Mouse (Mus musculus) heart, embryonic 13.5 days (tissue): Measurements from ENCODE around the gene Gramd1a. TPM values are rescaled to one million over a fixed set of nuclear protein-coding genes. Genes with fewer than 3 reads are reported as not detected.

Experiments
- ATAC-seq: fragments of 200-750 bp; cut with Nextera tagmentation; 2 replicates; pipeline ENCODE4 v1.8.0; 2017; ENCODE audit warnings: moderate TSS enrichment; ENCODE audit not compliant: insufficient number of reproducible peaks, low FRiP score, low TSS enrichment; ENCODE audit errors: extremely low read depth
- H3K27ac ChIP-seq: fragments of 300-500 bp; sonication (generic); replicated peaks from 2 replicates; pipeline ENCODE4 v1.5.1; 2015; ENCODE audit warnings: moderate library complexity, mild to moderate bottlenecking, inconsistent platforms
- H3K27me3 ChIP-seq: fragments of 300-500 bp; sonication (generic); replicated peaks from 2 replicates; pipeline ENCODE4 v1.6.1; 2015; ENCODE audit warnings: mild to moderate bottlenecking, inconsistent platforms
- H3K36me3 ChIP-seq: fragments of 300-500 bp; sonication (generic); 2 replicates; pipeline ENCODE4 v1.6.1; 2015; ENCODE audit warnings: mild to moderate bottlenecking, inconsistent platforms
- H3K4me1 ChIP-seq: fragments of 300-500 bp; sonication (generic); 2 replicates; pipeline ENCODE4 v1.6.1; 2015; ENCODE audit warnings: inconsistent platforms
- H3K4me2 ChIP-seq: fragments of 300-500 bp; sonication (generic); 2 replicates; pipeline ENCODE4 v1.6.1; 2015; ENCODE audit warnings: inconsistent platforms, mild to moderate bottlenecking, moderate library complexity
- H3K4me3 ChIP-seq: fragments of 300-500 bp; sonication (generic); 2 replicates; pipeline ENCODE4 v1.5.1; 2015; ENCODE audit warnings: moderate library complexity, mild to moderate bottlenecking, inconsistent platforms
- H3K9ac ChIP-seq: fragments of 300-500 bp; sonication (generic); 2 replicates; pipeline ENCODE4 v1.6.1; 2015; ENCODE audit warnings: inconsistent platforms, mild to moderate bottlenecking, moderate library complexity
- H3K9me3 ChIP-seq: fragments of 300-500 bp; sonication (generic); 2 replicates; pipeline ENCODE4 v1.6.1; 2016; ENCODE audit warnings: inconsistent platforms
- WGBS: fragments of 180-500 bp; shearing (Covaris S2); methylation state at CpG from one replicate; pipeline ENCODE4 v1.1.7; 2015; ENCODE audit warnings: mixed read lengths; 5-methylcytosine and 5-hydroxymethylcytosine counted together
- polyA plus RNA-seq: library from polyadenylated mRNA; unstranded; fragments of >200 nt; fragmentation: Nextera tagmentation; extraction: Ambion mirVana; gene quantifications from 2 replicates; pipeline ENCODE4 v1.2.1, GENCODE M21; 2015

Gene Gramd1a
- polyA plus RNA-seq, 1 experiment from 2014 or later = 50.3 TPM

DNA sequence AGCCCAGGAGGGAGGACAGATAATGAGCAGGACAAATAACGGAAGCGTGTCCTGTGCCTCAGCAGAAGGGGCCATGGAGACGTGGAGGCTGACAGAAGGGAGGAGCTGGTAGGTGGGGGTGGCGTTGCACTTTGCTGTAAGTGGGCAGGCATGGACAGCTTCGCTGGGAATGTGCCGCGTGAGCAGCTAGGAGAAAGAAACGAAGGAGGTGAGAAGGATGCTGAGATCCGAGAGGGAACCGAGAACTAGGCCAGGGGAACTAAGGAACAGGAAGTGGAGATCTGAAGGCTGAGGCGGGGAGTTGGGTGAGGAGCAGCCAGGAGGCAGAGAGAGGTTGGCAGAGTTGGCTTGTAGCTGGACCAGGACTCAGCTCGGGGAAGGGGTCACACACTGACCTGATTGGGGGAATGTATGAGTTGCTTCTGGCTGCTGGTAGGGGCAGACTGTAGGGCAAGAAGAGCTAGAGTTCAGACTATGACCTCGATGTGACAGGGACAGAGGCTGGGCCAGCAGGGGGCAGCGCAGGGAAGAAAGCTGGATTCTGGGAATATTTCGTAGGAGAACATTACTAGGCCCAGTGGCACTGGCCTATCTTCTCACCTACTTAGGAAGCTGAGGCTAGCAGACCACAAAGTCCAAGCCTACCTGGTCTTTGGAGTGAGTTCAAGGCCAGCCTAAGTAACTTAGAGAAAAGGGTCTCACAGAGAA, 50.5 kb downstream of the Gramd1a start:
- WGBS = 37% methylated on average over 15 of the region's 15 CpGs
- Histone ChIP-seq H3K36me3 (no peaks in the 10 kb centered on the region), H3K27me3 (peaks cover 27% of the 10 kb centered on the region), H3K4me2 (no peak overlapping the region), H3K9me3 (no peaks in the 10 kb centered on the region), H3K4me3 (0 out of 2 replicates have a peak overlapping the region, but pooled peaks have one; percentile 4), H3K27ac (peak overlapping the region; percentile 53), H3K9ac (peak overlapping the region; percentile 37; the same call in 1 of the 2 replicates), H3K4me1 (peaks cover 16% of the 10 kb centered on the region)
- ATAC-seq = no peak

DNA sequence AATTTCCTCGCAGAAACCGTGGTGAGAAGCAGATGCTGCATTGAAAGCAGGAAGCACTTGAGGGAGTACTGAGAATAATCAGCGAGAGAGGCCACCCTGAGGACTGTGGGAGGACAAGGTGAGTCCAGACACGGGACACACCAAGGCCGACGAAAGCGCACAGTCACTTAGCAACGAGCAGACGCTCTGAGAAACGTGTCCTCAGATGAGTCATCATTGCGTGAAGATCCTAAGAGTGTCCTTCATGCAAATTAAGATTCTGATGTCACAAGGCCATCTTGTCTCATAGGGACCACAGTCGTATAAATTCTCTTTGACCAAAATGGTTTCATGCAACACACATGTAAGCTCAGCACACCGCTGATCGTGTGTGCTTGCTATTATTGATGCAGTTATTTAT, 54.9 kb downstream of the Gramd1a start:
- ATAC-seq = no peak
- H3K9me3 ChIP-seq = no peaks in the 10 kb centered on the region
- no peak overlapping the region for H3K4me3 ChIP-seq
- H3K9ac ChIP-seq = no peak overlapping the region
- no peaks in the 10 kb centered on the region for H3K36me3 ChIP-seq
- peaks cover 27% of the 10 kb centered on the region for H3K27me3 ChIP-seq
- 61% methylated on average over 14 of the region's 14 CpGs for WGBS
- no peak overlapping the region for H3K27ac ChIP-seq
- peaks cover 8% of the 10 kb centered on the region for H3K4me1 ChIP-seq
- H3K4me2 ChIP-seq = no peak overlapping the region

DNA sequence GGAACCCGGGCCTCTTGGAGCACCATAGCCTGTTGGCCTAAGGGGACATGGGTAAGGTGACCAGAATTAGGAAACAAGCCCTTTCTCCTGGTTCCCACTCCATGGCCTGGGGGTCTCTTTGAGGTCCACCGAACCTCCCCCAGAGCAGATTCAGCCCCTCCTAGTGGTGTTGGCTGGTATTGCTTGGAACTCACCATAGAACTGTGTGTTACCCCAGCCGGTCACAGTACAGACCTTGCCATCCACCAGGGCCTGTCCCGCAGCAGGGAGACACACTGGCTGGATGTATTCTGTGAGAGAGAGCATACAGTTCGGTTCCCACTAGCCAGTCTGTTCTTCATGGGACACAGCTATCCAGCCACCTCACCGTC, 56.1 kb downstream of the Gramd1a start:
- Histone ChIP-seq H3K36me3 (no peaks in the 10 kb centered on the region), H3K27ac (no peak overlapping the region), H3K27me3 (peaks cover 27% of the 10 kb centered on the region), H3K4me3 (no peak overlapping the region), H3K9ac (no peak overlapping the region), H3K9me3 (no peaks in the 10 kb centered on the region), H3K4me1 (peaks cover 3% of the 10 kb centered on the region), H3K4me2 (no peak overlapping the region)
- 80% methylated on average over 6 of the region's 6 CpGs for WGBS
- no peak for ATAC-seq

DNA sequence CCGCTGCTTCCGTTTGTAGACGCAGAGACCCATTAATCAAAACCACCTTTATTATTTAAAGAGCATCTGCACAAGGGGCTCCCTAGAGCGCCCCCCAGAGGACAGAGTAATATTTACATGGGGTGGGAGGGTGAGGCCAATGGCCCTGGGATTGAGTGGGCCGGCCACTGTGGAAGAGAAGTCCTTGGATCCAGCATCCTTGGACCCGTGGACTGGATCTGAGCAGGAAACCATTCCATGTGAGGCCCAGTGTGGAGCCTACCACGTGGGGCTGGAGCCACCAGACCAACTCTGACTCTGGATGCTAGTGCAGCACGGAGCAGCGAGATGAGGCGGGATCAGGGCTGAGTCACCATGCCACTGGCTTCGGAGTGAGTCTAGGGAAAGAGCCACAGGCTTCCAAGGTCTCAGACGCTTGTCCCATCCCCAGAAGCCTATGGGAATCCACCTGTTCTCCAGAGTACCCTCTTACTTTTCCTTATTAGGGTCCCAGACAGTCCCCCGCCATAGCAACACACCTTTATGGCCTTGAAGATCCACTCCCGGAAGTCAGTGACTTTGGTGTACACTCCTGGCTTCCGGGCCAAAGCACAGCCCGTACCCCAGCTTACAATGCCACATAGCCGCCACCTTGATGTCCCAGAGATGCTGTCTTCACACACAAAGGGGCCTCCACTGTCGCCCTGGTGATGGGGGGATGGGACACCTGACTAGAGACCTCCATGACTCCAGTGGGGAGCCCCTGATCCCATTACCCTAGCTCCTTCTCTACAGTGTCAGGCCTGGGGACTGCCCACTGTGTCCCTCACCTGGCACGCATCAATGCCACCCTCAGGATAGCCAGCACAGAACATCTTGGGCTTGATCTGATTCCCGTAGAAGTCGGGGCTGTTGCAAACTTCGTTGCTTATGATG, 56.7 kb downstream of the Gramd1a start:
- H3K4me3 ChIP-seq = no peak overlapping the region
- peaks cover 3% of the 10 kb centered on the region for H3K4me1 ChIP-seq
- H3K9ac ChIP-seq = no peak overlapping the region
- WGBS = 67% methylated on average over 22 of the region's 22 CpGs
- ATAC-seq = no peak
- H3K27me3 ChIP-seq = peaks cover 21% of the 10 kb centered on the region
- no peak overlapping the region for H3K27ac ChIP-seq
- H3K36me3 ChIP-seq = no peaks in the 10 kb centered on the region
- H3K4me2 ChIP-seq = no peak overlapping the region
- H3K9me3 ChIP-seq = no peaks in the 10 kb centered on the region

DNA sequence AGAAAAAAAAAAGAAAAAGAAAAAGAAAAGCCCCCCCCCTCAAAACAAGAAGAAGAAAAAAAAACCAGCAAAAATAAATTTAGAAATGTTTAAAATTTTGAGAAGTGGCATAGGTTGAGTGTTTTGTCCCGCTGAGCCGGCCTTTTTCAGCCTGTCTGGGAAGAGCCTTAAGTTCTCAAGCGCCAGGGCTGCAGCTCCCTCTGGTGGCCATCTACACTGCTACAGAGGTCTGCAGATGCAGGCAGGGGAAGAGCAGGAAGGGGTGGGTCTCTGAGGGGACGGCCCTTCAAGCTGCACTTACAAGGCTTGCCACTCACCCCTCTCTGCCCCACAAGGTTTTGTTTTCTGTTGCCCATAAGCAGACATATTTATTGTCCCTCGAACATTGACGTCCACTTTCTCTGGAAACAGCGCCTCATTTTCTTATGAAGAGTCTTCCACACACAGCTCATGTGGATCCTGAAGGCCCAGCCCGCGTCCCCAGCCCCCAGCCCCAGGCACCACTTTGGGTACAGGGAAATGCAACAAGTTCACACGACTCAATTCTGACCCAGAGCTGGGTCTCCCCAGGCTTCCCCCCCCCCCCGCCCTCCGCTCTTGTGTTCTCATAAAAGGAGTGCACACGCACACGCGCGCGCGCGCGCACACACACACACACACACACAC, 58.0 kb downstream of the Gramd1a start:
- peaks cover 3% of the 10 kb centered on the region; the same call in 1 of the 2 replicates for H3K4me1 ChIP-seq
- ATAC-seq = peak; percentile 55; the same call in 1 of the 2 replicates
- H3K27ac ChIP-seq = no peak overlapping the region
- peaks cover 9% of the 10 kb centered on the region for H3K27me3 ChIP-seq
- H3K36me3 ChIP-seq = no peaks in the 10 kb centered on the region
- H3K4me3 ChIP-seq = peak overlapping the region; percentile 37
- peak overlapping the region; percentile 62 for H3K4me2 ChIP-seq
- peak overlapping the region; percentile 76 for H3K9ac ChIP-seq
- H3K9me3 ChIP-seq = no peaks in the 10 kb centered on the region
- 39% methylated on average over 19 of the region's 20 CpGs for WGBS

DNA sequence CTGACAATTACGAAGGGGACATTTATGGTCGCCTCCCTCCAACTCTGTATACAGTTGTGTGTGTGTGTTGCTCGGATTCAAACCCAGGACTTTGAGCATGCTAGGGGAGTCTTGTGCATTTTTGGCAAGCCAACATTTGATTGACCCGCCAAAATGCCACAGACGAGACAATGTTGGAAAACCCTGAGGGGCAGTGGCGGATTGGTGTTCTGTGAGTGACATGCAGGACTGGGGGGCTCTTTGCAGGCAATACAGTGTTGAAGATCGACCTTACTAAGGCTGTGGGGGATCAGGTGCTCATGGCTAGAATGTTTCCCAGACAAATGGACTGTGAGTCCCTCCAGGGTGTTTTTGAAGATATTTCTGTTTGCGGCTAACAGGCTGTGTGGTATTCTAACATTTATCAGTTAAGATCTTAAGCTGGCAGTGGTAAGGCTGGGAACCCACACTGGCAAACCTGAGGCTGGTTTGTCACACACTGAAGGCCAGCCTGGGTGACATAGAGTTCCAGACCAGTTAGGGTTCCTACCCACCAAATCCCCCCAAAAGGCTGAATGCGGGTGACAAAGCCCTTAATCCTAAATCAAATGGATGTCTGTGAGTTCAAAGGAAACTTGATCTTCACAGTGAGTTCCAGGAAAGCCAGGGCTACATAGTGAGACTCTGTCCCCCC, 58.7 kb downstream of the Gramd1a start:
- H3K27ac ChIP-seq = no peak overlapping the region

DNA sequence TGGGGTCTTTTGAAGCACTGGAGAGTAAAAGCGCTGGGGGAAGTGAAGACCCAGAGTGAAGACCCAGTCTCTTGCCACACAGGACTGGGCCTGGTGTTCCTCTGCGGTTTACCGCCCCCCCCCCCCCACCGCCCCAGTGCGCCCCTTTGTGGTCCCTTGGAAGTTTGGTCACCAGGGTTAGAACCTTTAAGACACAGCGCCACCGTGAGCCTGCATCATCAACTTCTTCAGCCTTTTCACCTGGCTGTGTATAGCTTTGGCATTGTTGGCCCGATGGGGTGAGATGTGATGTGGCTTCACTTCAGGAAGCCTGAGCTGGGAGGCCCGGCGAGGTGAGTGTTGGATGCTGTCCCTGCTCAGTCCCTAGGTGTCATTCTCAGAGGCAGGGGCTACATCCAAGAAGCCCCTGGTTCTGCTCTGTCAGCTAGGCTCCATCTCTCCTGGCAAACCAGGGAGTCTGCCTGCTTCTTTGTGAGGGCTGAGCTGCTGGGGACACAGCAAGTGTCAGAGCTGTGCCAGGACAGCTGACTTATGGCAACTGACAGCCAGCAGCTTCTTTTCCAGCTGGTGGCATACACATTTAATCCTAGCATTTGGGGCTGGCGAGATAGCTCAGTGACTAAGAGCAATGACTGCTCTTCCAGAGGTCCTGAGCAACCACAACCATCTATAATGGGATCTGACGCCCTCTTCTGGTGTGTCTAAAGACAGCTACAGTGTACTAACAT, 60.8 kb downstream of the Gramd1a start:
- WGBS = 19% methylated on average over 12 of the region's 12 CpGs
- H3K36me3 ChIP-seq = no peaks in the 10 kb centered on the region
- no peak overlapping the region for H3K27ac ChIP-seq
- H3K4me3 ChIP-seq = no peak overlapping the region
- H3K9me3 ChIP-seq = no peaks in the 10 kb centered on the region
- no peak for ATAC-seq
- H3K4me1 ChIP-seq = peaks cover 3% of the 10 kb centered on the region; the same call in 1 of the 2 replicates
- H3K4me2 ChIP-seq = no peak overlapping the region
- H3K27me3 ChIP-seq = no peaks in the 10 kb centered on the region; the same call in 1 of the 2 replicates
- H3K9ac ChIP-seq = no peak overlapping the region

More for the DNA sequence above, 58.7 kb downstream of the Gramd1a start:
- Histone ChIP-seq H3K36me3 (no peaks in the 10 kb centered on the region), H3K4me2 (no peak overlapping the region), H3K4me1 (peaks cover 3% of the 10 kb centered on the region; the same call in 1 of the 2 replicates), H3K27me3 (peaks cover 2% of the 10 kb centered on the region), H3K9me3 (no peaks in the 10 kb centered on the region), H3K9ac (0 out of 2 replicates have a peak overlapping the region, but pooled peaks have one; percentile 28), H3K4me3 (no peak overlapping the region)
- WGBS = 67% methylated on average over 9 of the region's 9 CpGs
- ATAC-seq = no peak

DNA sequence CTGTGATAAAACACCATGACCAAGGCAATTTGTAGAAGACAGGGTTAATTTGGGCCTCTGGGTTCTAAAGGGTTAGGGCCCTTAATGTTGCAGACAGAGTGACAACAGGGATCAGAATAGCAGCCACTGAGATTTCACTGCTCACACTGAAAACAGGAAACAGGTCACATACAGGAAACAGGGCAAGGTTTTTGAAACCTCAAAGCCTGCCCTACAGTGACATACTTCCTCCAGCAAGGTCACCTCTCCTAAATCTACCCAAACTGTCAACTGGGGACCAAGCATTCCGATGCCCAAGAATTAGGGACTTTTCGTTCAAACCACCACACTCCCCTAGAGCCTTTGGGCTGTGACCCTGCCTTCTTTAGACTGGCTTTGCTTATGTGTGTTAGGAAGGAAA, 66.0 kb downstream of the Gramd1a start:
- Histone ChIP-seq H3K27me3 (no peaks in the 10 kb centered on the region; the same call in 1 of the 2 replicates), H3K9me3 (no peaks in the 10 kb centered on the region), H3K36me3 (no peaks in the 10 kb centered on the region), H3K4me3 (no peak overlapping the region), H3K9ac (no peak overlapping the region), H3K27ac (no peak overlapping the region), H3K4me2 (no peak overlapping the region), H3K4me1 (peaks cover 12% of the 10 kb centered on the region; the same call in 1 of the 2 replicates)
- WGBS = 84% methylated on average over 2 of the region's 2 CpGs
- no peak for ATAC-seq

DNA sequence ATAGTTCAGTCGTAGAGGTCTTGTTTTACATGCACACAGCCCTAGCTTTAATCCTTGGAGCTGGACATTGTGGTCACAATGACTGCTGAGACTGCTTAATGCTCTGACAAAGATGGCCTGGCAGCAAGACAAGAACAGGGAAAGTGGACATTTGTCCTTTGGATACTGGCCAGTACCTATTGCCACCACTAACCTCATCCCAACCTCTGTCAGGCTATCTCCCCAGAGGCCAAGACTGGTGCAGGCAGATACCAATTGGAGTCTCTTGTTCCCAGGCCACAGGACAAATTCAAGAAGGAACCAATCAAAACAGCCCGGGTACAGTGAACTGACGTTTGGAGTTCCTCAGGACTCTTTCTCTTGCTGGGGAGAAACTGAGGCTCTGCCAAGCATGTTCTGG, 67.5 kb downstream of the Gramd1a start:
- Histone ChIP-seq H3K4me2 (no peak overlapping the region), H3K27me3 (no peaks in the 10 kb centered on the region), H3K36me3 (no peaks in the 10 kb centered on the region), H3K27ac (no peak overlapping the region), H3K9me3 (no peaks in the 10 kb centered on the region), H3K4me3 (no peak overlapping the region), H3K4me1 (peaks cover 16% of the 10 kb centered on the region; the same call in 1 of the 2 replicates), H3K9ac (no peak overlapping the region)
- ATAC-seq = no peak
- 54% methylated on average over 3 of the region's 3 CpGs for WGBS

DNA sequence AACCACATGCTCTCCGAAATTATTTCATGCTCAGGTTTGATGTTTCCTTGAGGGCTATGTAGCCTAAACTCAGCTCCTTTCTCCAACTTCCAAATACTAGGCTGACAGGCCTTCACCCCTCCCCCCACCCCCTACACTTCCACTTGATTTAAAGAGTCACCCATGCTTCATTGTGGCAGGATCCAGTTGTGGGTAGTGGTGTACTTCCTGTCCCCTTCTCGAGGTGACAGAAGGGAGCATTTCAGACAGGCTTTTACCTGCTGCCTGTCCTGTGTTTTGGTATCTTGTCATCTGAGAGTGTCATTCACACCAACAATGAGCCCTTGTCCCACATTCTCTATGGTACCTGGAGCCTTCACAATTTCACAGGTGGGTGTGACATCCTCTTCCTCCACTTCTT, 68.4 kb downstream of the Gramd1a start:
- no peaks in the 10 kb centered on the region for H3K27me3 ChIP-seq
- no peak overlapping the region for H3K27ac ChIP-seq
- H3K4me2 ChIP-seq = no peak overlapping the region
- no peak overlapping the region for H3K4me3 ChIP-seq
- peaks cover 16% of the 10 kb centered on the region; the same call in 1 of the 2 replicates for H3K4me1 ChIP-seq
- no peak overlapping the region for H3K9ac ChIP-seq
- ATAC-seq = no peak
- no peaks in the 10 kb centered on the region for H3K36me3 ChIP-seq
- WGBS = 52% methylated on average over 2 of the region's 2 CpGs
- H3K9me3 ChIP-seq = no peaks in the 10 kb centered on the region
